Mouse (Mus musculus) layer of hippocampus, adult 2 months (tissue): ENCODE data around the gene Gm17268. TPM values are rescaled to one million over a fixed set of nuclear protein-coding genes. Genes with fewer than 3 reads are reported as not detected.

Experiments
- DNase-seq, 2 experiments: peaks; one replicate each; pipeline ENCODE4 v3.0.0; 2022; ENCODE audit warnings: low spot score in 2 of 2
- H3K27ac ChIP-seq: fragments of 200-600 bp; 2 replicates; pipeline ENCODE4 v1.8.1; 2022
- H3K4me3 ChIP-seq: fragments of 200-600 bp; 2 replicates; pipeline ENCODE4 v1.8.1; 2022; ENCODE audit warnings: mild to moderate bottlenecking
- CTCF ChIP-seq: fragments of 200-600 bp; conservative IDR thresholded peaks from 2 replicates; pipeline ENCODE4 v1.8.1; 2022; ENCODE audit warnings: antibody characterized with exemption, mild to moderate bottlenecking, moderate library complexity
- total RNA-seq, 2 experiments: library from RNA; stranded (reverse); gene quantifications; 2 replicates each; pipeline ENCODE4 v1.2.3; 2021

Gene Gm17268
- total RNA-seq, 2 experiments from 2014 or later: not detected

GRCm38 (mm10) chr11:82047746-82048415 lies 9.5 kb upstream of the Gm17268 start:
- Histone ChIP-seq H3K4me3 (no peak overlapping the region), H3K27ac (no peak overlapping the region)
- peak; percentile 76 for TF ChIP-seq CTCF
- DNase-seq: peak in 1 of 2 experiments; percentile 55

- TF ChIP-seq CTCF: no peak
- H3K4me3 ChIP-seq: no peak within 1 kb of the TSS
- no peak for DNase-seq
- no peak within 1 kb of the TSS for H3K27ac ChIP-seq
Measured at GRCm38 (mm10) chr11:82045471-82045870, 7.1 kb upstream of the Gm17268 start, which contains the start of gene Ccl7. Ccl7 (plus strand) TSS chr11:82045712.

DNA sequence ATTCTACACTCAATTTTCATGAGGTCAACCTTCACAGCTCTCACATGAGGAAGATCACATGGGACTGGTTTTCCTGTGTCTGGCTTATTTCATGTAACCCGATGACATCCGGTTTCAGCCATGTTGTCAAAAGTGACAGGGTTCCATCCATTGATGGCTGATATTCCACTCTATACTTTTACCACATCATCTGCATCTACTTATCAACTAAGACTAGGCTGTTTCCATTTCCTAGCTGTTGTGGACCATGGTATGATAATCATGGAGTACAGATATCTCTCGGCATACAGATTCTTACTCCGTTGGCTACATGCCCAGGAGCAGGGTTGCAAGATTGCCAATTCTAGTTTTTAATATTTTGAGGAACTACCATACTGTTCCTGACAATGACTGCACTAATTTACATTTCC lies 3.3 kb upstream of the Gm17268 start:
- no peak for TF ChIP-seq CTCF
- no peak overlapping the region for H3K27ac ChIP-seq
- H3K4me3 ChIP-seq: no peak overlapping the region
- DNase-seq: peak in 1 of 2 experiments; percentile 24

DNA sequence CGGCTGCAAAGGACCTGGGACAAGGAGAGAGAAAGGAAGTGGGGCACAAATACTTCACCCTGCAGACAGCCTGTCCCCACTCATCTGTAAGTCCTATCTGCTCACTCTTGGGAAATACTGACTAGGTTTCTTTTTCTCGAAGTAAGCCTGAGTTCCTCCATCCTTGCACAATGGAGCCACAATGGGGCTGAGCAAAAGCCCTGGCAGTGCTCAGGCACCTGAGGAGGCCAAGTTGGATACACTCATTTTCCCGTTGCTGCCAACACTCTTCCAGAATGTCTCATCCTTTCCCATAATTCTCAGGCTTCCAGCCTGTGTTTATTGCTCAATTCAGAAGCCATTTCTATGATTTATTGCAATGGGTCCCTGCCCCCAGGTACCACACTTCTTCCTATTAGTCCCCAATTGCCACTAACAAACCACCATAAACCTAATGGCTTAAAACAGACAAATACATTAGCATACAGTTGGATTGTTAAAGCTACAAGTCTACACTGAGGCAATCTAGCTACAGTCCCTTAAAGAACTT lies 834 bp upstream of the Gm17268 start:
- no peak for TF ChIP-seq CTCF
- no peak for DNase-seq
- Histone ChIP-seq H3K27ac (no peak overlapping the region), H3K4me3 (no peak overlapping the region)

DNA sequence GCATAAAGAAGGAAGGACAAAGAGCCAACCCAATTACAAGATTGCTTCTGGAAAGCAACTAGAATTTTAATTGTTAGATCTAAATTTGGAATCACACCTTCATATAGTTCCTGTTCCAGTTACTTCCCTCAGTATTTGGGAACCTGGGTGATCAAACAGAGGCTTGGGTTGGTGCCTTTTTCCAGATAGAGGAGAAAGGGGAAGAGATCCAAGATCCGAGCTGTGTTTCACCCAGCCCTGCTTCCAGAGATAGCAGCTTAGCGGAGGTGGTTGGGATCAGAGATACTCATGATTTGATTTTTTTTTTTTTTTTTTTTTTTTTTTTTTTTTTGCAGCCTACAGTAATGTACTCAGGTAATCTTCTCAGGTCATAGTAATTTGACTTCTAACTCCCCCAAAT lies 2.5 kb downstream of the Gm17268 start:
- H3K4me3 ChIP-seq: no peak overlapping the region
- no peak overlapping the region for H3K27ac ChIP-seq
- no peak for TF ChIP-seq CTCF
- no peak for DNase-seq

DNA sequence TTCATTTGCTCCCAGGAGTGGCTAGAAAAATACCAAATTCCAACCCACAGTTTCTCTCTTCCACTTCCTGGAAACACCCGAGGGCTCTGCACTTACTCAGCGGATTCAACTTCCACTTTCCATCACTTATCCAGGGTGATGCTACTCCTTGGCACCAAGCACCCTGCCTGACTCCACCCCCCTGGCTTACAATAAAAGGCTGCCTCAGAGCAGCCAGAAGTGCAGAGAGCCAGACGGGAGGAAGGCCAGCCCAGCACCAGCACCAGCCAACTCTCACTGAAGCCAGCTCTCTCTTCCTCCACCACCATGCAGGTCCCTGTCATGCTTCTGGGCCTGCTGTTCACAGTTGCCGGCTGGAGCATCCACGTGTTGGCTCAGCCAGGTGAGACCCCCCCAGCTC lies 3.0 kb downstream of the Gm17268 start, which contains the start of gene Ccl2:
Gene Ccl2 (plus strand): TSS at position 216 of the 400 bp plus-strand sequence.
- Histone ChIP-seq H3K4me3 (no peak within 1 kb of the TSS), H3K27ac (no peak within 1 kb of the TSS)
- no peak for TF ChIP-seq CTCF
- peak; percentile 50 to 62 for DNase-seq

GRCm38 (mm10) chr11:82034446-82034845 lies 3.9 kb downstream of the Gm17268 start:
- no peak for TF ChIP-seq CTCF
- DNase-seq: no peak
- Histone ChIP-seq H3K27ac (no peak overlapping the region), H3K4me3 (no peak overlapping the region)

- DNase-seq: no peak
- 0 out of 2 replicates have a peak overlapping the region, but pooled peaks have one; percentile 28 for H3K27ac ChIP-seq
- TF ChIP-seq CTCF: no peak
- no peak overlapping the region for H3K4me3 ChIP-seq
Measured at GRCm38 (mm10) chr11:82032678-82033344, 5.6 kb downstream of the Gm17268 start.

GRCm38 (mm10) chr11:82032136-82032535 lies 6.2 kb downstream of the Gm17268 start:
- H3K27ac ChIP-seq: no peak overlapping the region
- H3K4me3 ChIP-seq: no peak overlapping the region
- DNase-seq: no peak
- TF ChIP-seq CTCF: no peak

DNA sequence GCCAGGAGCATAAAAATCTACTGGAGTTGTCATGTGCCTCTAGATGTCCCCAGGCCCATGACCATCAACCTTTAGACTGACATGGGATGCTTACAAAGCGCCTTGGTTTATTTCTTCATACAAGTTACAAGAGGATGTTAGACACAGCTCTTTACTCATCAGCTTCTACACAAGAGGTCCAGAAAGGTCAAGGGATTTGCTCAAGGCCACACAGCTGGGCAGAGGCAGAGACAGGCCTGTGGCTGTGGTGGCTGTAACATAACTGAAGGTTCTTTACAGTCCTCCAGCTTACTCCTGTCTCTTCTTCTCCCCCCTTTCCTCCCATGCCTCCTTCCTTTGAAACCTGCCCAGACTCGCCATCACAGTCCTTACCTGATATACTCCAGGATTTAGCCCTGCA lies 8.2 kb downstream of the Gm17268 start:
- Histone ChIP-seq H3K27ac (no peak overlapping the region), H3K4me3 (no peak overlapping the region)
- TF ChIP-seq CTCF: no peak
- DNase-seq: no peak

DNA sequence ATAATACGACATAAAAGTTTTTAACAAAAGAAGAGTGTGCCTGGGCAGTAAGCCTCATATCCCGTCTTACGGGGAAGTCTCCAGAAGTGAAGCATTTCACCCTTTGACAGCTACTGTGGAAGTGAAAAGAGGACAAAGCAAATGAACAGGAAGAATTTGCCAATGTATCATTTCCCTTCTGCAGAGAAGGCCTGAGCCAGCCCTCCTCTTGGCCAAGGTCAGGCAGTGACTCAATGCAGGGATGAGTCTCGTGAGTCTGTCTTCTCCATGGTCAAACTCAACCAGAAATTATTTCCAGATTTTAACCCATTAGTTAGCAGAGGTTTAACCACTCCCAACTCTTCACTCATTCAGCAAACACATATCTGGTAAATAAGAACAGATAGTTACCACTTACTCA lies 14.6 kb downstream of the Gm17268 start:
- no peak overlapping the region for H3K27ac ChIP-seq
- no peak for DNase-seq
- no peak overlapping the region for H3K4me3 ChIP-seq
- TF ChIP-seq CTCF: no peak

GRCm38 (mm10) chr11:82022504-82023056 lies 15.8 kb downstream of the Gm17268 start:
- no peak overlapping the region for H3K27ac ChIP-seq
- DNase-seq: no peak
- no peak overlapping the region for H3K4me3 ChIP-seq
- no peak for TF ChIP-seq CTCF

GRCm38 (mm10) chr11:82021406-82021805 lies 17.0 kb downstream of the Gm17268 start:
- DNase-seq: no peak
- TF ChIP-seq CTCF: no peak
- Histone ChIP-seq H3K4me3 (no peak overlapping the region), H3K27ac (no peak overlapping the region)
